In genomic region chr1:91968710-91969379, GRCm38 (mm10) we compare ENCODE assay signal across 9 mouse cellular contexts.
DNase-seq lines count a peak whose midpoint lies in the region; ATAC-seq lines count a peak whose summit lies in the region.
"Had no signal": no experiment of that assay in that cellular context is flagged by ENCODE, and none has a peak within 500 bp of the region (broad histone marks: within the 10 kb centered on the region; RNA-seq: fewer than 3 reads in every experiment).

No protein-coding gene starts in this region.

- no peaks in the 10 kb centered on the region for H3K27me3 ChIP-seq in kidney, embryonic 14.5 days (ENCODE audit: control insufficient read depth, insufficient read depth, low read length)
- H3K27me3 ChIP-seq in hindbrain, embryonic 14.5 days (ENCODE audit: control insufficient read depth, insufficient read depth, low read length): no peaks in the 10 kb centered on the region
- no peaks in the 10 kb centered on the region for H3K27me3 ChIP-seq in limb, embryonic 13.5 days
- H3K27me3 ChIP-seq: embryonic facial prominence, embryonic 12.5 days had no signal

- no peak overlapping the region for H3K27ac ChIP-seq in kidney, embryonic 14.5 days (ENCODE audit: low read depth, low read length)
- H3K27ac ChIP-seq in hindbrain, embryonic 14.5 days: peak overlapping the region; percentile 60
- 0 out of 2 replicates have a peak overlapping the region, but pooled peaks have one; percentile 44 for H3K27ac ChIP-seq in limb, embryonic 13.5 days
- H3K27ac ChIP-seq: embryonic facial prominence, embryonic 12.5 days had no signal

- H3K4me1 ChIP-seq in kidney, embryonic 14.5 days (ENCODE audit: control insufficient read depth, insufficient read depth, low read length): no peaks in the 10 kb centered on the region
- no peaks in the 10 kb centered on the region for H3K4me1 ChIP-seq in hindbrain, embryonic 14.5 days (replicated peaks; ENCODE audit: control insufficient read depth, insufficient read depth, low read length)
- H3K4me1 ChIP-seq in limb, embryonic 13.5 days: peaks cover 34% of the 10 kb centered on the region

- no peak overlapping the region for H3K4me2 ChIP-seq in kidney, embryonic 14.5 days (replicated peaks; ENCODE audit: low read depth, low read length)
- H3K4me2 ChIP-seq in hindbrain, embryonic 14.5 days (replicated peaks): no peak overlapping the region
- H3K4me2 ChIP-seq in limb, embryonic 13.5 days (replicated peaks): no peak overlapping the region
- H3K4me2 ChIP-seq: embryonic facial prominence, embryonic 12.5 days had no signal

- H3K4me3 ChIP-seq in kidney, embryonic 14.5 days (ENCODE audit: low read length): no peak overlapping the region
- H3K4me3 ChIP-seq in hindbrain, embryonic 14.5 days (replicated peaks; ENCODE audit: low read length): no peak overlapping the region
- no peak overlapping the region for H3K4me3 ChIP-seq in limb, embryonic 13.5 days
- H3K4me3 ChIP-seq: embryonic facial prominence, embryonic 12.5 days had no signal

- no peak overlapping the region for H3K9ac ChIP-seq in kidney, embryonic 14.5 days (ENCODE audit: low read depth, low read length)
- H3K9ac ChIP-seq in hindbrain, embryonic 14.5 days: no peak overlapping the region
- no peak overlapping the region for H3K9ac ChIP-seq in limb, embryonic 13.5 days
- H3K9ac ChIP-seq: embryonic facial prominence, embryonic 12.5 days had no signal

- peaks cover 64% of the 10 kb centered on the region for H3K36me3 ChIP-seq in kidney, embryonic 14.5 days (ENCODE audit: control insufficient read depth, insufficient read depth, low read length)
- H3K36me3 ChIP-seq in hindbrain, embryonic 14.5 days (replicated peaks; ENCODE audit: control insufficient read depth, insufficient read depth): peaks cover 83% of the 10 kb centered on the region
- H3K36me3 ChIP-seq in limb, embryonic 13.5 days: peaks cover 76% of the 10 kb centered on the region

- no peak for ATAC-seq in kidney, embryonic 14.5 days (ENCODE audit: low FRiP score, low TSS enrichment)
- ATAC-seq in common myeloid progenitor, adult 5-6 weeks (replicated peaks; ENCODE audit: low read depth, poor library complexity, severe bottlenecking): peak; percentile 50; the same call in 1 of the 2 replicates
- peak; percentile 48; the same call in 1 of the 2 replicates for ATAC-seq in hindbrain, embryonic 14.5 days (ENCODE audit: low FRiP score)
- no peak for ATAC-seq in limb, embryonic 13.5 days (ENCODE audit: low FRiP score, low read depth)
- ATAC-seq in monocyte, adult 5-6 weeks (replicated peaks; ENCODE audit: insufficient number of reproducible peaks, low FRiP score, low TSS enrichment, poor library complexity, severe bottlenecking): no peak

- WGBS in kidney, embryonic 14.5 days: 66% methylated on average over 5 of the region's 5 CpGs
- WGBS in hindbrain, embryonic 14.5 days: 56% methylated on average over 5 of the region's 5 CpGs
- WGBS in limb, embryonic 13.5 days: 45% methylated on average over 5 of the region's 5 CpGs

- peak; percentile 63 for DNase-seq in kidney, adult 18-20 months
- DNase-seq in R1 (ENCODE audit: low read depth, low spot score): peak; percentile 27
- DNase-seq in hindbrain, embryonic 14.5 days (ENCODE audit: low spot score): peak; percentile 78
- DNase-seq in retina, postnatal 1 day: peak; percentile 71

- H3K9me3 ChIP-seq in kidney, embryonic 14.5 days (ENCODE audit: control insufficient read depth, low read length): no peaks in the 10 kb centered on the region
- no peaks in the 10 kb centered on the region for H3K9me3 ChIP-seq in hindbrain, embryonic 14.5 days (ENCODE audit: control insufficient read depth, low read length)
- H3K9me3 ChIP-seq in limb, embryonic 13.5 days: no peaks in the 10 kb centered on the region
- H3K9me3 ChIP-seq: embryonic facial prominence, embryonic 12.5 days had no signal

Comparison
In these comparisons a context has a peak if more than half of its experiments do, and no peak if none do; other contexts are left out.
1. DNase-seq: peak in every context shown above with its lines; median percentile 78 in hindbrain, embryonic 14.5 days; 71 in retina, postnatal 1 day; 63 in kidney, adult 18-20 months; 27 in R1.
2. ATAC-seq: peak in common myeloid progenitor, adult 5-6 weeks (single experiment) and hindbrain, embryonic 14.5 days (single experiment); none in kidney, embryonic 14.5 days (single experiment), limb, embryonic 13.5 days (single experiment) and monocyte, adult 5-6 weeks (single experiment).